Mouse (Mus musculus) midbrain, embryonic 13.5 days (tissue): ENCODE results near the gene Olfr430. TPM values are rescaled to one million over a fixed set of nuclear protein-coding genes. Genes with fewer than 3 reads are reported as not detected.
"Not testable (repeated sequence)": the region's sequence is repeated elsewhere in the genome, so short reads cannot be mapped to it uniquely, and the experiment has no call there.

Experiments used
- ATAC-seq: fragments of 200-750 bp; cut with Nextera tagmentation; 2 replicates; pipeline ENCODE4 v1.8.0; 2017; ENCODE audit warnings: mild to moderate bottlenecking, moderate TSS enrichment, moderate library complexity
- H3K27ac ChIP-seq: fragments of 300-500 bp; sonication (generic); 2 replicates; pipeline ENCODE4 v1.5.1; 2015; ENCODE audit warnings: inconsistent platforms, mild to moderate bottlenecking, moderate library complexity
- H3K27me3 ChIP-seq: fragments of 300-500 bp; sonication (generic); 2 replicates; pipeline ENCODE4 v1.6.1; 2015; ENCODE audit warnings: mild to moderate bottlenecking, inconsistent platforms
- H3K36me3 ChIP-seq: fragments of 300-500 bp; sonication (generic); 2 replicates; pipeline ENCODE4 v1.6.1; 2015; ENCODE audit warnings: mild to moderate bottlenecking, inconsistent platforms
- H3K4me1 ChIP-seq: fragments of 300-500 bp; sonication (generic); replicated peaks from 2 replicates; pipeline ENCODE4 v1.6.1; 2015; ENCODE audit warnings: inconsistent platforms
- H3K4me2 ChIP-seq: fragments of 300-500 bp; sonication (generic); replicated peaks from 2 replicates; pipeline ENCODE4 v1.6.1; 2015; ENCODE audit warnings: moderate library complexity, mild to moderate bottlenecking, inconsistent platforms
- H3K4me3 ChIP-seq: fragments of 300-500 bp; sonication (generic); replicated peaks from 2 replicates; pipeline ENCODE4 v1.5.1; 2015; ENCODE audit warnings: mild to moderate bottlenecking, inconsistent platforms
- H3K9ac ChIP-seq: fragments of 300-500 bp; sonication (generic); replicated peaks from 2 replicates; pipeline ENCODE4 v1.6.1; 2015; ENCODE audit warnings: mild to moderate bottlenecking, inconsistent platforms
- H3K9me3 ChIP-seq: fragments of 300-500 bp; sonication (generic); 2 replicates; pipeline ENCODE4 v1.6.1; 2016; ENCODE audit warnings: mild to moderate bottlenecking, inconsistent platforms
- WGBS: fragments of 180-500 bp; shearing (Covaris S2); methylation state at CpG from one replicate; pipeline ENCODE4 v1.1.7; 2015; 5-methylcytosine and 5-hydroxymethylcytosine counted together
- polyA plus RNA-seq: library from polyadenylated mRNA; unstranded; fragments of >200 nt; fragmentation: Nextera tagmentation; extraction: Ambion mirVana; gene quantifications from 2 replicates; pipeline ENCODE4 v1.2.1, GENCODE M21; 2015

Gene Olfr430
- not detected in 2 replicates for polyA plus RNA-seq

DNA sequence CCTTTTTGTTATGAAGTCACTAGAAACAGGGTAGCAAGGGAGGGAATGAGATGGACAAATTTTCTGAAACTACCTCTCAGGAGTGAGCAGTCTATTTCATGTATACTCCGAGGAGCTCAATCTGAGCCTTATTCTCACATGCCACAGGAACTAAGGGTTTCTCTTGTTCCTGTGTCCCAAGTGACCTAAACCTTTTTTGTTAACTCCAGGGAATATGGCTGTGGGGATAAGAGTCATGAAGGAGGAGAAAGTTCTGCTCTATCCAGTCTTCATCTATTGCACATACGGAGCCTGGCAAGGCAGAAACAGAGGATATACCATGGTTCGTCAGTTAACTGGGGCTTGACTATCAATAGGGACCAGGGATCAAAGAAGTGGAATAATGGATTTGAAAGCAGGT lies at the start of gene Olfr430:
Gene Olfr430 (plus strand): TSS at position 301 of the 400 bp plus-strand sequence.
- 91% methylated on average over 3 of the region's 3 CpGs for WGBS

DNA sequence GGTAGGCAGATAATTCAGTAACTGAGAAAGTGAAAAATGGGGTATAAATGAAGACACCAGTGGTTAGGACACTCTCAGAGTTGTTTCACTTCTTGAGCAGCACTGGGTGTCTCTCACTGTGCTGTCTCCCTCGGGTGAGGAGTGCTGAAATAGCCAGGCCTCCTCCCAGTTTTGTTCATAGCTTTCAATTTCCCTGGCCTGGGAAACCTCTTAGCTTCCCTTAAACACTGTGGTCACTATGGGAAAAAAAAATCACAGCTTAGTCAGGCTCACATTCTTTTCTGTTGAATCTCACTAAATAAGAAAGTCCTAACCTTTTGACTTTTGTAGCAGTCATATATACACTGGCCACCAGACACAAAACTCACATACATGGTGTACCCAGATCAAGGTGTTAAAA lies 34.7 kb upstream of the Olfr430 start, which contains the start of gene Ifi205:
Gene Ifi205 (minus strand): TSS at position 113 of the 400 bp plus-strand sequence.
- ATAC-seq: no peak

More for the DNA sequence above, at the start of gene Olfr430:
- no peak for ATAC-seq
- no peak within 1 kb of the TSS for H3K9ac ChIP-seq
- H3K4me1 ChIP-seq: no peaks in the 10 kb centered on the region
- no peak within 1 kb of the TSS for H3K4me3 ChIP-seq
- no peaks in the 10 kb centered on the region for H3K36me3 ChIP-seq
- no peak within 1 kb of the TSS for H3K4me2 ChIP-seq
- H3K27ac ChIP-seq: no peak within 1 kb of the TSS
- H3K27me3 ChIP-seq: no peaks in the 10 kb centered on the region
- no peaks in the 10 kb centered on the region for H3K9me3 ChIP-seq

DNA sequence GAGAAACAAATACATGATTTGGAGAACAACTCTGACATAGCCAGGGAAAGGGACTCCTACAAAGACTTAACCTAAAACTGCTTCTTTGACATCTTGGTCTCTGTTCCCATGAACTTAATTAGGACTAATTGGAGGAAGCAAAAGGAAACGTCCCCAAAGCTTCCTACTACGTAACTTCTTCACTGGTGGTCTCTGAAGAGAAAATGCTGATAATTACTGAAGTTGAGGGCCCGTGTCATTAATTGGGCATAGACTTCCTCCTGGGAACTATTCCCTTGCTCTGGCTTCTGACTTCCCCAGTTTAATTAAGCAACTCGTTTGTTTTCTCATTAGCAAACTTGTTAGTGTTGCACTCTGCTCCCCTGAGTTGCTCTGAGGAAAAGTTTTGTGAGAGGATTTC lies 30.6 kb upstream of the Olfr430 start:
- H3K4me1 ChIP-seq: no peaks in the 10 kb centered on the region
- no peaks in the 10 kb centered on the region for H3K9me3 ChIP-seq
- no peaks in the 10 kb centered on the region for H3K36me3 ChIP-seq
- ATAC-seq: no peak
- no peaks in the 10 kb centered on the region for H3K27me3 ChIP-seq
- no peak overlapping the region for H3K27ac ChIP-seq
- no peak overlapping the region for H3K4me3 ChIP-seq
- H3K9ac ChIP-seq: no peak overlapping the region
- WGBS: 76% methylated on average over 4 of the region's 4 CpGs
- H3K4me2 ChIP-seq: no peak overlapping the region

More for the DNA sequence above, 34.7 kb upstream of the Olfr430 start, which contains the start of gene Ifi205:
- H3K4me2 ChIP-seq: no peak within 1 kb of the TSS
- H3K4me3 ChIP-seq: no peak within 1 kb of the TSS
- no peaks in the 10 kb centered on the region for H3K4me1 ChIP-seq
- no peaks in the 10 kb centered on the region for H3K36me3 ChIP-seq
- H3K9me3 ChIP-seq: no peaks in the 10 kb centered on the region
- no peak within 1 kb of the TSS for H3K9ac ChIP-seq
- WGBS: 60% methylated on average over 1 of the region's 1 CpGs
- no peak within 1 kb of the TSS for H3K27ac ChIP-seq
- H3K27me3 ChIP-seq: no peaks in the 10 kb centered on the region

DNA sequence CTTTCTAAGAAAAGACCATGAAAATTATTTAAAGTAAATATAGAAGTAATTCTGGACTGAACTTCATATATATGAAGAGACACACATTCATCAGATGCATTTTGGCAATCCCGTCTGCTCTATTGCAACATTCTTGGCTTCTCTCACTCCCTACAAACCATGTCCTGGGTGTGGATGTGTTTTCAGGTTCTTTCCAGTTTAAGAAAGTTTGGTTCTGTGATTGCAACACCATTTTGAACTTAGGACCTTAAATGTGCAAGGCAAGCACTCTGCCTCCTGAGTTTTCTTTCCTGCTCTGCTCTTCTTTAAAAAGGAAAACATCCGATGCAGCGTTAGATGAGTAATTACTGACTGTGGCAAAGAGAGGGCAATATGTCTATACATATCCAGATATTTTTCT lies 27.9 kb upstream of the Olfr430 start:
- Histone ChIP-seq H3K4me3 (no peak overlapping the region), H3K27me3 (no peaks in the 10 kb centered on the region)
- no peak for ATAC-seq

DNA sequence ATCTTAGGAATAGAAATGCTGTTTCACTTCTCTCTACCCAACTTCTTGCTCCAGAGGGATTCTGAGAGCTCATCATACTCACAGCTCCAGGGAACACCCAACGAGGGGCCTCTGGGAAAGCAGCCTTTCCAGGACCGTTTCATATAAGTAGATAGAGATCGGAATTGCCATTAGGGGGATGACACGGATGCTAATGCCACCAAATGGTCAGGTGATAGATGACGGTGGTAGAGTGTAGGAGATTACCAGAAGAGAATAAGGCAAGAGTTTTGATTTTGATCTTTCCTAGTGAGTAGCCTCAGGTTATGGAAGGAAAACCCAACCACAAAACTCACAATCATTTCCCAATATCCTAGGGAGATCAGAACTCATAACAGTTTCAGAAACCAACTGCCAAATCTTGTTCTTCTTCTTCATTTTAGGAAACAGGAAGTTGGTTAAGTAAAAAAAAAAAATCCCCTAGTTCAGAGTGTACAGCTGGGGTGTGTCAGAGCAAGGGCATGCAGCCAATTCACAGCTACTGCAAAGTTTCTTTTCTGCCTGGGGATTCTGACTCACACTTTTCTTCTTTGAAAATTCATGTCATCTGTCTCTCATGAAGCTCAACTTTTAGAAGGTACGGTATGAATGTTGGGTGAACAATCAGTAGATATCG lies 25.8 kb upstream of the Olfr430 start, which contains the start of gene Olfr433:
Gene Olfr433 (plus strand): TSS at position 183 of the 655 bp plus-strand sequence.
- Histone ChIP-seq H3K9ac (no peak within 1 kb of the TSS), H3K4me2 (no peak within 1 kb of the TSS), H3K36me3 (no peaks in the 10 kb centered on the region), H3K27me3 (no peaks in the 10 kb centered on the region), H3K4me1 (no peaks in the 10 kb centered on the region), H3K27ac (no peak within 1 kb of the TSS), H3K4me3 (no peak within 1 kb of the TSS), H3K9me3 (no peaks in the 10 kb centered on the region)
- no peak for ATAC-seq
- 93% methylated on average over 7 of the region's 7 CpGs for WGBS

More for the DNA sequence above, 27.9 kb upstream of the Olfr430 start:
- no peaks in the 10 kb centered on the region for H3K4me1 ChIP-seq
- no peak overlapping the region for H3K9ac ChIP-seq
- 94% methylated on average over 3 of the region's 3 CpGs for WGBS
- no peak overlapping the region for H3K27ac ChIP-seq
- no peak overlapping the region for H3K4me2 ChIP-seq
- no peaks in the 10 kb centered on the region for H3K9me3 ChIP-seq
- no peaks in the 10 kb centered on the region for H3K36me3 ChIP-seq

DNA sequence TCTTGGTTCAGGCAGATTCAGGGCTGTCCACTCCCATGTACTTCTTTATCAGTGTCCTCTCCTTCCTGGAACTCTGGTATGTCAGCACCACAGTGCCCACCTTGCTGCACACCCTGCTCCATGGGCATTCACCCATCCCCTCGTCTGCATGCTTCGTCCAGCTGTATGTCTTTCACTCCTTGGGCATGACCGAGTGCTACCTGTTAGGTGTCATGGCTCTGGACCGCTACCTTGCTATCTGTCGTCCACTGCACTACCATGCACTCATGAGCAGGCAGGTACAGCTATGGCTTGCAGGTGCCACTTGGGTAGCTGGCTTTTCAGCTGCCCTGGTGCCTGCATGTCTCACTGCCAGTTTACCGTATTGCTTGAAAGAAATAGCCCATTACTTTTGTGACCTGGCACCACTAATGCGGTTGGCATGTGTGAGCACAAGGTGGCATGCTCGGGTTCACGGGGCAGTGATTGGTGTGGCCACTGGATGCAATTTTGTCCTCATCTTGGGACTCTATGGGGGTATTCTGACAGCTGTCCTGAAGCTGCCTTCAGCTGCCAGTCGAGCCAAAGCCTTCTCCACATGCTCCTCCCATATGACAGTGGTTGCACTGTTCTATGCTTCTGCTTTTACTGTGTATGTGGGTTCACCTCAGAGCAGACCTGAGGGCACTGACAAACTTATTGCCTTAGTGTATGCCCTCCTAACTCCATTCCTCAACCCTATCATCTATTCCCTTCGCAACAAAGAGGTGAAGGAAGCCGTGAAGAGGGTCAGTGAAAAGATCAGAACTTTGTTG lies 24.1 kb upstream of the Olfr430 start:
- H3K9ac ChIP-seq: not testable (repeated sequence)

DNA sequence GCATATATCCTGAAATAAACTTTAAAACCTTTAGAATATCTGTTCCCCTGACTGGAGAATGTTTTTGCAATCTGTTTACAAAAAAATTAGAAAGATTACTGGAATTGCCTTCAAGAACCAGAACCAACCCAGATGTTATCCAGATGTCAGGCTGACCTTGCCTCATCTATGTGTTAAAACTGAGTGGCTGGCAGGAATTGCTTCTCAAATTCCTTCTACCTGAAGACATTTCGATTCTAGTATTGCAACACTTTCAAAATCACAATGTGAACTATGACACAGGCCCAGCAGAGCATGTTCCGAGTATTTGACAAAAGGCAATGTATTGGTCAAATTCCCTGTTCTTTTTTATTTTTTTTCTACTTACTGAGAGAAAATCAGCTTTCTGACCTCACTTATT lies 22.0 kb upstream of the Olfr430 start:
- no peak for ATAC-seq
- Histone ChIP-seq H3K36me3 (no peaks in the 10 kb centered on the region), H3K4me3 (no peak overlapping the region), H3K9me3 (no peaks in the 10 kb centered on the region), H3K27ac (no peak overlapping the region), H3K4me2 (no peak overlapping the region), H3K27me3 (no peaks in the 10 kb centered on the region), H3K4me1 (no peaks in the 10 kb centered on the region), H3K9ac (no peak overlapping the region)
- 83% methylated on average over 2 of the region's 2 CpGs for WGBS

More for the DNA sequence above, 24.1 kb upstream of the Olfr430 start:
- not testable (repeated sequence) for H3K36me3 ChIP-seq, H3K27ac ChIP-seq, H3K27me3 ChIP-seq, H3K4me3 ChIP-seq, ATAC-seq, H3K4me2 ChIP-seq, H3K4me1 ChIP-seq, H3K9me3 ChIP-seq
- WGBS: 89% methylated on average over 12 of the region's 12 CpGs

DNA sequence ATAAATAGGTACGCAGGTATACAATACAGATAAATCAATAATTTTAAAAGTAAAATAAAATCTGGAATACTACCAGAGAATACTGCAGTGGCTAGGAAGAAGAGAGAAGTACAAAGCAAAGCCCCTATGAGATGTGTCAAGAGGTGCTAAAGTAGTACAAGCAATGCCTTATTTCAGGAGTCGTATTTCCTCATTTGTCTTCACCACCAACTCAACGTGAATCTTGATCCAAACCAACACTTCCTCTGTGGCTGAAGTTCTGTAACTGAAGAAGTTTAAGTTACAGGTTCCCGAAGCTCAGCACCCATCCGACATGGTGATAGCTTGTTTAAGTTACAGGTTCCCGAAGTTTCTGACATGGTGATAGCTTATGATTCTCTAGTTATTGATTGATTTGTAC lies 18.2 kb upstream of the Olfr430 start:
- WGBS: 90% methylated on average over 6 of the region's 6 CpGs
- not testable (repeated sequence) for H3K4me3 ChIP-seq, H3K36me3 ChIP-seq, H3K27ac ChIP-seq, H3K9me3 ChIP-seq, H3K4me2 ChIP-seq, H3K4me1 ChIP-seq, ATAC-seq, H3K9ac ChIP-seq, H3K27me3 ChIP-seq

DNA sequence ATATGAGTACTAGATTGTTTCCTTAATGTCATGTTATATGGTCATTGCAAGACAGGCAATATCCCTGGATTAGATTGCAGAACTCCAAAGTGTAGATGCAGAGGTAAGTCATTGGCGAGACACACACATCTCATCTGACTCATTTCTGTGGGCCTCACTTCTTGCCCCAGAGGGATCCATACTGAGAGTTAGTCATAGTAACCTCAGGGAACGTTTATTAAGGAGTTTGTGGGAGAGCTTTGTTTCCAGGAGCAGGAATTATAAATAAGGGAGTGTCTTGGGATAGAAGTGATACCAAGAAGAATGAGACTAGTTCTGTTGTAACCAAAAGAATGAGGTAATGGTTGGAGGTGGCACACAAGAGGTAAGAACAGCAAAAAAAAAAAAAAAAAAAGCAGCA lies 17.5 kb upstream of the Olfr430 start, which contains the start of gene Olfr432:
Gene Olfr432 (plus strand): TSS at position 313 of the 400 bp plus-strand sequence.
- Histone ChIP-seq H3K4me1 (no peaks in the 10 kb centered on the region), H3K9me3 (no peaks in the 10 kb centered on the region), H3K4me3 (no peak within 1 kb of the TSS), H3K27ac (no peak within 1 kb of the TSS), H3K27me3 (no peaks in the 10 kb centered on the region), H3K9ac (no peak within 1 kb of the TSS), H3K36me3 (no peaks in the 10 kb centered on the region), H3K4me2 (no peak within 1 kb of the TSS)
- WGBS: 71% methylated on average over 2 of the region's 2 CpGs
- ATAC-seq: no peak

DNA sequence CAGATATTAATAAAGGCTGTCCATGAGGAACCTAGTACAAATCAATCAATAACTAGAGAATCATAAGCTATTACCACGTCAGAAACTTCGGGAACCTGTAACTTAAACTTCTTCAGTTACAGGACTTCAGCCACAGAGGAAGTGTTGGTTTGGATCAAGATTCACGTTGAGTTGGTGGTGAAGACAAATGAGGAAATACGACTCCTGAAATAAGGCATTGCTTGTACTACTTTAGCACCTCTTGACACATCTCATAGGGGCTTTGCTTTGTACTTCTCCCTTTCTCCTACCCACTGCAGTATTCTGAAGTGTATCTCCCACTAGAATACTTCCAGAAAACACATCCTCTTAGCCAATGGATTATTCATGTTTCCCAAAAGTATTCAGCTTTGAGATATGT lies 17.0 kb upstream of the Olfr430 start:
- H3K36me3 ChIP-seq, H3K4me2 ChIP-seq, H3K4me1 ChIP-seq, H3K4me3 ChIP-seq, ATAC-seq, H3K9ac ChIP-seq, H3K27ac ChIP-seq, H3K9me3 ChIP-seq, H3K27me3 ChIP-seq: not testable (repeated sequence)
- WGBS: 85% methylated on average over 4 of the region's 4 CpGs

DNA sequence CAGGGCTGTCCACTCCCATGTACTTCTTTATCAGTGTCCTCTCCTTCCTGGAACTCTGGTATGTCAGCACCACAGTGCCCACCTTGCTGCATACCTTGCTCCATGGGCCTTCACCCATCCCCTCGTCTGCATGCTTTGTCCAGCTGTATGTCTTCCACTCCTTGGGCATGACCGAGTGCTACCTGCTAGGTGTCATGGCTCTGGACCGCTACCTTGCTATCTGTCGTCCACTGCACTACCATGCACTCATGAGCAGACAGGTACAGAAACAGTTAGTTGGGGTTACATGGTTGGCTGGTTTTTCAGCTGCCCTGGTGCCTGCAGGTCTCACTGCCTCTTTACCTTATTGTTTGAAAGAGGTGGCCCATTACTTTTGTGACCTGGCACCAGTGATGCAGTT lies 15.9 kb upstream of the Olfr430 start:
- ATAC-seq: no peak
- Histone ChIP-seq H3K9me3 (no peaks in the 10 kb centered on the region), H3K9ac (no peak overlapping the region), H3K4me1 (no peaks in the 10 kb centered on the region), H3K4me2 (no peak overlapping the region), H3K4me3 (no peak overlapping the region), H3K27me3 (no peaks in the 10 kb centered on the region), H3K27ac (no peak overlapping the region), H3K36me3 (no peaks in the 10 kb centered on the region)
- 97% methylated on average over 4 of the region's 4 CpGs for WGBS

DNA sequence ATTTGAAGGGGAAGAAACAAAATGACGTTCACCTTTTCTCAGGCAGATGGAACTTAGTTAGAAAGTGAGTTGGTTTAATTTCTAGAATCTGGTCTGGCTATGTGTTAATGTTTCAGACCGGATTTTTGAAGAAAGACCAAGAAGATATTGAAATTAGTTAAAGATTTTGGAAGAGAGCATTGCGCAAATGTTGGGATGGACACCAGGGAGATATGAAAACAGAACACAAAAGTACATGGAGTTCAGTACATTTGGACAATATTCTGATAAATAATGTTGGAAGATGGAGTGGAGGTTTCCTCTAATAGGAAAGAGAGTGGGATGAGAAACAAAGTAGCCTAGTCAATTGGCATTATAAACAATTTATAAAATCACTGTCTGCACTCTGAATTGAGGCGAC lies 14.9 kb upstream of the Olfr430 start:
- Histone ChIP-seq H3K27ac (no peak overlapping the region), H3K4me1 (no peaks in the 10 kb centered on the region), H3K27me3 (no peaks in the 10 kb centered on the region), H3K4me3 (no peak overlapping the region), H3K9ac (no peak overlapping the region), H3K9me3 (no peaks in the 10 kb centered on the region), H3K36me3 (no peaks in the 10 kb centered on the region), H3K4me2 (no peak overlapping the region)
- WGBS: 84% methylated on average over 4 of the region's 4 CpGs
- no peak for ATAC-seq
